Mouse (Mus musculus) kidney, postnatal 14 days (tissue): ENCODE measurements at regions not wholly inside any gene's neighbourhood (a gene's known extent, or its start where the extent isn't known, plus 50 kb on each side); places are given as distances from the start of the nearest gene placed in this dataset.

Experiments used
- DNase-seq: peaks from one replicate; pipeline ENCODE4 v3.0.0; 2022; ENCODE audit warnings: mixed read lengths

DNA sequence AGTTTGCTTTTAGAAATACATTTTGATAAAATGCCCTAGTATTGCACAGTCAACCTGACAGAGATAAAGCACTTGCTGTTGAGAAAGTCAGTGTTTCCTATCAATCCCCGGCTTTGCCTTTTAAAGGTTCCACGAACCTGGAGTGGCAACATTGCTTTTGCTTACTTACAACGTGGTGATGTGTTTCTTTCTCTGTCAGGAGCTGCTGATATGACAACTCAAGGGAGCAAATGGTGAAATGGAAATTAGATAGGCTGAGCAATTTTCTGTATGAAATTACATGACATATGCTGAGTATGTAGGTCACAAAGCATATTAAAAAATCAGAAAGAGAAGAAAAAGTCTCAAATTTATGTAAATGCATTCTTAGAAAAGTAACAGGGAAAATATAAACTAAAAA, 336.8 kb downstream of the 1700017N19Rik start:
- no peak for DNase-seq

DNA sequence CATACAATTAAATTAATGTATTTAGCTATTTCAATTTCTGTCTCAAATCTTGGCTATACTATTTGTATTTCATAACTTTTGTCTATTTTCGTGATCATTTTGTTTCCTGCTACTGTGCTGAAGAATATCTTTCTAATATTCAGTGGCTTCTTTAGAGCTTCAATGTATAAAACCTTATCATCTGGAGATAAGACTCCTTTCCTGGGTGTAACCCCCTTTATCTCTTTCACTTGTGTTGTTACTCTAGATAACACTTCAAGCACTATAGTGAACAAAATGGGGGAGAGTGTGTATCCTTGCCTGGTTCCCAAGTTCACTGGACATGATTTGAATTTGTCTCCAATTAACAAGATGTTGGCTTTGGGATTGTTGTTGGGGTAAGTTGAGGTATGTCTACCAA, 341.5 kb downstream of the 1700017N19Rik start:
- DNase-seq: no peak

- DNase-seq: no peak
Observed at GRCm38 (mm10) chr10:100958371-100958770, 368.1 kb downstream of the 1700017N19Rik start.

GRCm38 (mm10) chr10:101003469-101003868, 413.2 kb downstream of the 1700017N19Rik start:
- no peak for DNase-seq

- DNase-seq: no peak
Observed at GRCm38 (mm10) chr10:101004687-101005086, 414.4 kb downstream of the 1700017N19Rik start.

DNA sequence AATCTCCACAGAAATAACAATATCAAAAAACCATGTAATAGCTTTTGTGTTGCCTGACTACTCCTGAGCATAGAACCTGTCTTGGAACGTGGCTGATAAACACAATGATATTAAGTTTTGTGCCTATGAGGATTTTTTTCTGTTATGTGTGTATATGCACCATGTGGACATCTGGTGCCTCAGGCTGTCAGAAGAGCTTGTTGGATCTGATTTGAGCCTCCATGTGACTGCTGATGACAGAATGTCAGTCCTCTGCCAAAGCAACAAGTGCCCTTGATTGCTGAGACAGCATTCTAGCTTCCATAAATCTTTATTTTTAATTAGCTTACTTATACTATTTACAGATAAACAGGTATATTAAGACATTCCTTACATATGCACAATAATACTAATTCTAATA, 425.1 kb downstream of the 1700017N19Rik start:
- DNase-seq: no peak

DNA sequence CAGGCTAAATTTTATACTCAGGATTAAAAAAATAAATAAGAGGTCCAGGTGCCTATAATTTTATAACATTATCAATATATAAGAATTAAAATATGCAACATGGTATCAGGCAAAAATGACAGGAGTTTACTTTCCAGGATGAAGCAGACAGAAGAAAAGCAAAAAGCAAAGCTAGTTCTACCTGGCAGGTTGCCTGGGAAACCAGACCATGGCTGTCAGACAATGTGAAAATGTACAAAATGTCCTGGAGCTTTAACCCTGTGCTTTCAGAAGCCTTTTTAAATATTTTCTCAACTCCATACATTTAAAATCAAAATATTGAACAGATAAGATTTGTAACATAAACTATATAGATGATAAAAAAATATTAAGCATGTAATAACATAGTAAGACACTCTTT, 448.3 kb downstream of the 1700017N19Rik start:
- no peak for DNase-seq

- no peak for DNase-seq
Observed at GRCm38 (mm10) chr10:101039034-101039433, 448.8 kb downstream of the 1700017N19Rik start.
